Mouse (Mus musculus): ENCODE results near the gene Itga9.

Gene Itga9

GRCm38 (mm10) chr9:118895101-118895500, 288.6 kb downstream of the Itga9 start:
- ATAC-seq (ENCODE audit: insufficient number of reproducible peaks, low FRiP score, low TSS enrichment): no peak

GRCm38 (mm10) chr9:118900677-118901076, 294.2 kb downstream of the Itga9 start:
- ATAC-seq (ENCODE audit: insufficient number of reproducible peaks, low FRiP score, low TSS enrichment): no peak

GRCm38 (mm10) chr9:118901917-118902316, 295.4 kb downstream of the Itga9 start:
- no peak for ATAC-seq (ENCODE audit: insufficient number of reproducible peaks, low FRiP score, low TSS enrichment)

GRCm38 (mm10) chr9:118907934-118908620, 301.6 kb downstream of the Itga9 start:
- no peak for ATAC-seq (ENCODE audit: insufficient number of reproducible peaks, low FRiP score, low TSS enrichment)

- ATAC-seq (ENCODE audit: insufficient number of reproducible peaks, low FRiP score, low TSS enrichment): no peak
Observed at GRCm38 (mm10) chr9:118913048-118913447, 306.6 kb downstream of the Itga9 start.

GRCm38 (mm10) chr9:118913613-118914012, 307.1 kb downstream of the Itga9 start:
- ATAC-seq (ENCODE audit: insufficient number of reproducible peaks, low FRiP score, low TSS enrichment): no peak

- no peak for ATAC-seq (ENCODE audit: insufficient number of reproducible peaks, low FRiP score, low TSS enrichment)
Observed at GRCm38 (mm10) chr9:118914589-118914988, 308.1 kb downstream of the Itga9 start.

- ATAC-seq (ENCODE audit: insufficient number of reproducible peaks, low FRiP score, low TSS enrichment): no peak
Observed at GRCm38 (mm10) chr9:118915290-118915689, 308.8 kb downstream of the Itga9 start.

GRCm38 (mm10) chr9:118919672-118920186, 313.2 kb downstream of the Itga9 start:
- ATAC-seq (ENCODE audit: insufficient number of reproducible peaks, low FRiP score, low TSS enrichment): no peak

- ATAC-seq (ENCODE audit: insufficient number of reproducible peaks, low FRiP score, low TSS enrichment): no peak
Observed at GRCm38 (mm10) chr9:118920798-118921515, 314.5 kb downstream of the Itga9 start.

GRCm38 (mm10) chr9:118921926-118922325, 315.4 kb downstream of the Itga9 start:
- ATAC-seq (ENCODE audit: insufficient number of reproducible peaks, low FRiP score, low TSS enrichment): no peak

GRCm38 (mm10) chr9:118924554-118925085, 318.1 kb downstream of the Itga9 start:
- no peak for ATAC-seq (ENCODE audit: insufficient number of reproducible peaks, low FRiP score, low TSS enrichment)

- ATAC-seq (ENCODE audit: insufficient number of reproducible peaks, low FRiP score, low TSS enrichment): peak; percentile 50
Observed at GRCm38 (mm10) chr9:118925286-118926110, 319.0 kb downstream of the Itga9 start.

- peak; percentile 7; the same call in 1 of the 2 replicates for ATAC-seq (ENCODE audit: insufficient number of reproducible peaks, low FRiP score, low TSS enrichment)
Observed at GRCm38 (mm10) chr9:118926111-118926650, 319.7 kb downstream of the Itga9 start, which contains the start of gene Ctdspl. TSS of gene Ctdspl (plus strand) at chr9:118926453.

- peak; percentile 33; the same call in 1 of the 2 replicates for ATAC-seq (ENCODE audit: insufficient number of reproducible peaks, low FRiP score, low TSS enrichment)
Observed at GRCm38 (mm10) chr9:118926688-118927321, 320.3 kb downstream of the Itga9 start.

GRCm38 (mm10) chr9:118927501-118927900, 321.0 kb downstream of the Itga9 start:
- ATAC-seq (ENCODE audit: insufficient number of reproducible peaks, low FRiP score, low TSS enrichment): no peak

GRCm38 (mm10) chr9:118928007-118928406, 321.5 kb downstream of the Itga9 start:
- ATAC-seq (ENCODE audit: insufficient number of reproducible peaks, low FRiP score, low TSS enrichment): no peak

- ATAC-seq (ENCODE audit: insufficient number of reproducible peaks, low FRiP score, low TSS enrichment): no peak
Observed at GRCm38 (mm10) chr9:118928656-118929055, 322.2 kb downstream of the Itga9 start.

GRCm38 (mm10) chr9:118930611-118931010, 324.1 kb downstream of the Itga9 start:
- no peak for ATAC-seq (ENCODE audit: insufficient number of reproducible peaks, low FRiP score, low TSS enrichment)

GRCm38 (mm10) chr9:118933800-118934199, 327.3 kb downstream of the Itga9 start:
- ATAC-seq (ENCODE audit: insufficient number of reproducible peaks, low FRiP score, low TSS enrichment): no peak

Measured in cerebellum, adult (tissue).